Mouse (Mus musculus) liver, embryonic 16.5 days (tissue): Measurements from ENCODE around the gene Gtf3c6. TPM values are rescaled to one million over a fixed set of nuclear protein-coding genes. Genes with fewer than 3 reads are reported as not detected.
"Not testable (repeated sequence)": the region's sequence is repeated elsewhere in the genome, so short reads cannot be mapped to it uniquely, and the experiment has no call there.

Experiments used
- ATAC-seq: fragments of 200-750 bp; cut with Nextera tagmentation; 2 replicates; pipeline ENCODE4 v1.8.0; 2017; ENCODE audit warnings: low read depth, mild to moderate bottlenecking, moderate number of reproducible peaks, moderate library complexity
- H3K27ac ChIP-seq: fragments of 300-500 bp; sonication (generic); 2 replicates; pipeline ENCODE4 v1.5.1; 2014; ENCODE audit warnings: mild to moderate bottlenecking, low read length
- H3K27me3 ChIP-seq: fragments of 300-500 bp; sonication (generic); 2 replicates; pipeline ENCODE4 v1.6.1; 2014; ENCODE audit warnings: low read depth, low read length, mixed read lengths; ENCODE audit not compliant: control insufficient read depth, insufficient read depth
- H3K36me3 ChIP-seq: fragments of 300-500 bp; sonication (generic); 2 replicates; pipeline ENCODE4 v1.6.1; 2014; ENCODE audit warnings: mild to moderate bottlenecking; ENCODE audit not compliant: control insufficient read depth, insufficient read depth
- H3K4me1 ChIP-seq: fragments of 300-500 bp; sonication (generic); 2 replicates; pipeline ENCODE4 v1.6.1; 2014; ENCODE audit warnings: low read depth, low read length, mixed read lengths; ENCODE audit not compliant: control insufficient read depth
- H3K4me2 ChIP-seq: fragments of 300-500 bp; sonication (generic); 2 replicates; pipeline ENCODE4 v1.6.1; 2014; ENCODE audit warnings: low read depth, low read length, mixed read lengths
- H3K4me3 ChIP-seq: fragments of 300-500 bp; sonication (generic); 2 replicates; pipeline ENCODE4 v1.5.1; 2014; ENCODE audit warnings: low read depth, mild to moderate bottlenecking, low read length
- H3K9ac ChIP-seq: fragments of 300-500 bp; sonication (generic); 2 replicates; pipeline ENCODE4 v1.6.1; 2014; ENCODE audit warnings: low read depth, low read length
- H3K9me3 ChIP-seq: fragments of 300-500 bp; sonication (generic); replicated peaks from 2 replicates; pipeline ENCODE4 v1.6.1; 2016; ENCODE audit warnings: low read length; ENCODE audit not compliant: control insufficient read depth
- WGBS: fragments of 180-500 bp; shearing (Covaris S2); extraction: QIAGEN DNeasy Blood & Tissue Kit; methylation state at CpG from one replicate; pipeline ENCODE4 v1.1.7; 2014; ENCODE audit not compliant: insufficient replicate concordance; 5-methylcytosine and 5-hydroxymethylcytosine counted together
- polyA plus RNA-seq: library from polyadenylated mRNA; unstranded; fragments of >200 nt; fragmentation: Nextera tagmentation; extraction: Ambion mirVana; gene quantifications from 2 replicates; pipeline ENCODE4 v1.2.1, GENCODE M21; 2015

Gene Gtf3c6
- polyA plus RNA-seq = 22.7 and 28.4 TPM in 2 replicates

DNA sequence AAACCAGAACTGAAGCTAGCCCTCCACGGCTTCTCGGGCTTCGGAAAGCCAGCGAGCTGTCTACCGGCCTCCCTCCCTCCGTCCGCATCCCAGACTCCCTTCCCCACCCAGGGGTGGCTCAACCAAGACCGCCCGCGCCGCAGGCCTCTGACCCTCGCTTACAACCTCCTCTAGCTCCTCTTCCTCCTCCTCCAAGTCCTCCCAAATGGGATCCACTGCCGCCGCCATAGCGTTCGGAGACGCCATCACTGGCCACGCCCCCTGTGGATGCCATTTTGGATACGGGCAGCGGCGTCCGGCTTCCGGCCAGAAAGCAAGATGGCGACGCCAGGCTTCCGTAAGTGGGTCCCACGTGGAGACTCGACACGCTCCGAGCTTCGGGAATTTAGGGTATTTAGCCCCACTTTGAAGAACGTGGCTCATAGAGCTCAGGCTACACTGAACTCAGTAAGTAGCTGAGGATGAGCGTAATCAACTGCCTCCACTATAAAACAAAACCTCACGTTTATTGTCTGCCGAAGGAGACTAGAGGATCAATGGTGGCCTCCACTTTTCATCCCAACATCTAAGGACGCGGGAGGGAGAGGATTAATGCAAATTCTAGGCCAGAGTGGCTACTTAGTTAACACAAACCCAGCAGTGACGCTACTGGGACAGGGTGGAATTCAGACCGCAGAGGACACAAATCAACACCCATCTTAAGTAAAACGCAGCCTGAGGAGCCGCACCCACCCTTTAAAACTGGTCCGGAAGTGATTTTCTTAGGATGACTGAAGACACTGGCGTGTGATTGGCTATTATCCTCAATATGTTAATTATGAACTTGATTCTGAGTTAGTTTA lies at the start of gene Gtf3c6:
Gene Gtf3c6, minus strand, starts transcription at position 695 of the 842 bp plus-strand sequence.
- H3K27ac ChIP-seq = peak within 1 kb of the TSS; percentile 89
- 0% methylated on average over 43 of the region's 43 CpGs for WGBS
- peak within 1 kb of the TSS; percentile 98 for H3K4me2 ChIP-seq
- H3K4me3 ChIP-seq = peak within 1 kb of the TSS; percentile 76
- H3K4me1 ChIP-seq = peaks cover 25% of the 10 kb centered on the region
- H3K36me3 ChIP-seq = 0 out of 2 replicates have a peak, but pooled peaks cover 2% of the 10 kb centered on the region
- H3K9me3 ChIP-seq = no peaks in the 10 kb centered on the region
- H3K27me3 ChIP-seq = no peaks in the 10 kb centered on the region
- ATAC-seq = peak; percentile 67
- peak within 1 kb of the TSS; percentile 81 for H3K9ac ChIP-seq

DNA sequence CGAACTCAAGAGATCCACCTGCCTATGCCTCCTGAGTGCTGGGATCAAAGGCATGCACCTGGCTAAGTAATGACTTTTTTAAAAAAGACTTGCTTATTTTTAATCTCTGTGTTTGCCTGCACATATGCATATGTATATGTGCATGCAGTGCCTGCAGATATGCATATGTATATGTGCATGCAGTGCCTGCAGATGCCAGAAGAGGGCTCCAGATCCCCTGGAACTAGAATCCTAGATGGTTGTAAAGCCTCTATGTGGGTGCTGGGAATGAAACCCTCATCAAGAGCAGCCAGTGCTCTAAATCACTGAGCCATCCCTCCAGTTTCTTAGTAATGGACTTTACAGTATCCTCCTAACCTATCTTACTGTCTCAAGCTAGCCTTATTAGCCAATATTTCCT lies 48.1 kb upstream of the Gtf3c6 start:
- no peak for ATAC-seq
- whole genome bisulfite sequencing = 81% methylated on average over 1 of the region's 1 CpGs

DNA sequence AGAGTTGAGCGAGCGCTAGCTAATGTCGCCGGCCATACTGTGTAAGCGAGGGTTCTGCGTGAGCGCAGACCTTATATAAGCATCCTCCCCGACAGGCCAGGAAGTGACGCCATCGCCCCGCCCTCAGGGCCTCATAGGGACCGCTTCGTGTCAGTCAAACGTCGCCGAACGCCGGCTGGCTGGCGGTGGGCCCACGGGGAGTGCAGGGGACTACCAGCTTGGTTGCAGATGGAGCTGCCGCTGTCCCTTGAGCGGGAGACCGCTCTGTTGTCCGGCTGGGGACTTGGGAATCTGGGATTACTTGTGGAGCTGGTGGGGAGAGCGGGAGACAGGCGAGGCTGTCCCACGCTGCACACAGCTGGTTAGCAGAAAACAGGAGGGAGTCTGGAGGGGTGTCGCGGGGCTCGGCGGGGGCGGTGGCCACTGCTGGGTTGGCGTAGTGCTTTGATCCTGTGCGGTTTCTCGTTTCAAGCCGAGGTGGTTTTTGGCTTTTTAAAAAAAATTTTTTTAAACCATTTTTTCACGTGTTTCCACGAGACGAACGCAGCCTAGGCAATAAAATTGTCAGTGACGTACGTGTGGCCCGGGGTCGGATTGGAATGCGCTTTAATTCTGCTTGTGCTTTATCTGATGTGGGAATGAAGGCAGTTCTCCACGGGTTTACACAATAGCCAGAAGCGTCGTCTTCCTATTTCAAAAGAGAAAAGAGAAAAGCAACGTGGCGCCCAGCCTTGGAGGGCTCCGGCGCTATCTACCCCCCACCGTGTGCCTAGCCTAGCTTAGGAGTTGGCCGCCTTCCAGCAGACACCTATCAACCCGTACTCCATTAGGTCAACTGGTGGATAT lies 44.5 kb upstream of the Gtf3c6 start, which contains the start of gene Amd1:
Gene Amd1, minus strand, starts transcription at position 47 of the 846 bp plus-strand sequence.
- Histone ChIP-seq H3K27me3 (no peaks in the 10 kb centered on the region), H3K4me2 (peak within 1 kb of the TSS; percentile 99), H3K27ac (peak within 1 kb of the TSS; percentile 93), H3K36me3 (no peaks in the 10 kb centered on the region; the same call in 1 of the 2 replicates), H3K4me1 (peaks cover 23% of the 10 kb centered on the region), H3K4me3 (peak within 1 kb of the TSS; percentile 91), H3K9me3 (peaks cover 6% of the 10 kb centered on the region), H3K9ac (peak within 1 kb of the TSS; percentile 93)
- ATAC-seq = peak; percentile 88
- under 1% methylated on average over 55 of the region's 55 CpGs for whole genome bisulfite sequencing

More for the DNA sequence above, 48.1 kb upstream of the Gtf3c6 start:
- no peaks in the 10 kb centered on the region for H3K36me3 ChIP-seq
- H3K27me3 ChIP-seq = no peaks in the 10 kb centered on the region
- H3K9me3 ChIP-seq = peaks cover 6% of the 10 kb centered on the region
- H3K4me2 ChIP-seq = no peak overlapping the region
- H3K4me1 ChIP-seq = peaks cover 11% of the 10 kb centered on the region
- no peak overlapping the region for H3K4me3 ChIP-seq
- no peak overlapping the region for H3K27ac ChIP-seq
- H3K9ac ChIP-seq = no peak overlapping the region

DNA sequence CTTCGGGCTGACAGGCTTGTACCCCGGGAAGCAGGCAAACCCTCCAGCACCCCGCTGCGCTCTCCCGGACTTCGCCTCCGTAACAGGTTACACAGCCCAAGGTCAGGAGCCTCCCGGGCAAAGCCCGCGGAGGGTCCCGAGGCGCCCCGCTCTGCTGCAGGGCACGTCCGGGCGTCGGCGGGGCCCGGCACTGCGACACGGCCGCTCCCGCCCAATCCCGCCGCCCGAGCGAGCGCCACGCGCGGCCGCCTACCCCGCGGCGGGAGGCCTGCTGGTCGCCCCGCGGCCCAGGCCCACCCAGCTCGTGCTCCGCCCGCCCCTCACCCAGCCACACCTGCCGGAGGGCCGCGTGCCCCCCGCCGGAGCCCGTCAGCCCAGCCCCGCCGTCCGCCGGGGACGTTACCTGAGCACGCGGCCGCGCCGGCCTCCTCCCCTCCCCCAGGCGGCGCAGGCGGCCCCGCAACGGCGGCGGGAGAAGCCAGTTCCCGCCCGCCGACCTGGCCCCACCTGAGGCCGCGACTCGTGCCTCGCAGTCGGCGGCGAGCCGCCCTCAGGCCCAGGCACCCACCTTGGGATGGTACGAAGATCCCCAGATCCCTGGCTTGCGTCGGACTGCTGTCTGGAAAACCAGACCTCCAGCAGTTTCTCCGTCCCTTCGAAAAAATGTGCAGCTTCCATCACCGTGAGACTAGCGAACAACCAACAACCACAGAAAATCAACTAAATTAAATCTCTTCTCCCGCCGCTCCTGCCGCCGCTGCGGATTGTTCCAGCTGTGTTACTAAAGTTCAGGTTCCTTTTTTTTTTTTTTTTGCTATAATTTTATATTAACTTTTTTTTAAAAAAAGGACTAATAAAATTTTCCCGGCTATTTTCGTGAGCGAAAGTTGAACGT lies 43.5 kb upstream of the Gtf3c6 start:
- Histone ChIP-seq H3K4me3 (peak overlapping the region; percentile 91), H3K4me2 (peak overlapping the region; percentile 99), H3K4me1 (peaks cover 29% of the 10 kb centered on the region), H3K9ac (peak overlapping the region; percentile 93), H3K27ac (peak overlapping the region; percentile 93)
- H3K36me3 ChIP-seq, H3K27me3 ChIP-seq, H3K9me3 ChIP-seq: not testable (repeated sequence)
- ATAC-seq = peak; percentile 35
- under 1% methylated on average over 74 of the region's 91 CpGs for whole genome bisulfite sequencing

DNA sequence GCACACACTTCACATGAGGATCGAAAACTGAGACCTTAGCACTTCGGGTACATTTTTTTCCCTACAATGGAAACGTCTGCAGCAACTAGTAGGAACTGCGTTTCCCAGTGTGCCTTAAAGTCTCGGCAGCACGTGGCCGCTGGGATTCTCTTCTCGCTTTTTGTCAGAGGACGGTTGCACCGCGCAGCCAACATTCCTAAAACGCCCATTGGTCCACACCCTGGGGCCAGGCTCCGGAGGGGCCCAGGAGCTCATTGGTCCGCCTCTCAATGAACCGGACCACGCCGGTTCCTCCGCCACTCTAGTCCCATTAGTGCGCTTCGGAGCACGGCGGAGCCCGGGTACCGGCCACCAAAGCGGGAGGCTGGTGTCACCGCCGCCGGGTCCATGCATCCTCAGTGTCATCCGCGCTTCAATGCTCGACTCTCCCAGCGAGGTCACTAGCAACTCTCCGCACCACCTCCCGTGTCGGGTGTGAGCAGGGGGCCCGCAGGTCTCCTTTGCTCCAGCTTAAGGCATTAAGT lies 42.8 kb upstream of the Gtf3c6 start:
- peaks cover 32% of the 10 kb centered on the region for H3K4me1 ChIP-seq
- H3K9ac ChIP-seq = peak overlapping the region; percentile 93
- H3K36me3 ChIP-seq = no peaks in the 10 kb centered on the region; the same call in 1 of the 2 replicates
- peak overlapping the region; percentile 99 for H3K4me2 ChIP-seq
- peak; percentile 80 for ATAC-seq
- no peaks in the 10 kb centered on the region for H3K9me3 ChIP-seq
- H3K27me3 ChIP-seq = no peaks in the 10 kb centered on the region
- WGBS = under 1% methylated on average over 36 of the region's 36 CpGs
- peak overlapping the region; percentile 93 for H3K27ac ChIP-seq
- H3K4me3 ChIP-seq = peak overlapping the region; percentile 91

DNA sequence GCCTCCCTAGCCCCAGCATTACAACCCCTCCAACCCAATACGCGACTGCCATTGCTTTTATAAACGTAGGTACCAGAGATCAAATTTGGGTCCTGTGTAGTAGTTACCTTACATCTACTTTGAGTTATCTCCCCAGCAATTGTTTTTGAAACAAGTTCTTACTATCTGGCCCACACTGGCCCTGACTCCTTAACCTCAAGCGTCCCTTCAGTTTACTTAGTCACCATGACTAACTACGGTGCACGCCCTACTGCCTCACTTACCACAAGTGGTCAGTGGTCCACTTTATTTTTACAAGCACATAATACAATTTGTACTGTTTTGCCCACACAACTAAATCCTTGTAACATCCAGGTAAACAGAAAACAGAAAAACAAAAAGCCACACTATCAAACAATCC lies 34.7 kb upstream of the Gtf3c6 start:
- Histone ChIP-seq H3K4me3 (no peak overlapping the region), H3K36me3 (peaks cover 33% of the 10 kb centered on the region), H3K4me1 (peaks cover 20% of the 10 kb centered on the region), H3K9ac (no peak overlapping the region), H3K27ac (no peak overlapping the region), H3K4me2 (no peak overlapping the region), H3K9me3 (no peaks in the 10 kb centered on the region), H3K27me3 (no peaks in the 10 kb centered on the region)
- 85% methylated on average over 6 of the region's 6 CpGs for WGBS
- no peak for ATAC-seq

DNA sequence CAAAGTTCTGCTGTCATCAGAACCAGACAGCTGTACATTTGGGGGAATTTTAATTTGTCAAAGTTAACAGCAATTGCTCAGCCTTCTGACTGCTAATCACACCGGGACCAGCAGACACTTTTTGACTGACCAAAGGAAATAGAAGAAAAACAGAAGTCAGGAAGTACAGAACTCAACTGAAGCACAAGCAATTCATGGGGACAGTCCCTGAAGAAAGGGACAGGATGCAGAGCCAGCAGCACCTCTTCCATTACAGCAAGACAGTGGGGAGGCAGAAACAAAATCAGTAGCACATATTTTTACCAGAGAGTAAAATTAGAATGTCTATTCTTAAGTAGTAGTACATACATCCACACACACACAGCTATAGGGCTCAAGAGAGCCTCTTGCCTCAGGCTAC lies 28.9 kb upstream of the Gtf3c6 start:
- H3K36me3 ChIP-seq = peaks cover 28% of the 10 kb centered on the region
- H3K4me2 ChIP-seq = no peak overlapping the region
- no peaks in the 10 kb centered on the region for H3K4me1 ChIP-seq
- H3K4me3 ChIP-seq = no peak overlapping the region
- 42% methylated on average over 1 of the region's 1 CpGs for WGBS
- no peaks in the 10 kb centered on the region for H3K27me3 ChIP-seq
- no peak overlapping the region for H3K9ac ChIP-seq
- no peak for ATAC-seq
- no peaks in the 10 kb centered on the region for H3K9me3 ChIP-seq
- H3K27ac ChIP-seq = no peak overlapping the region

DNA sequence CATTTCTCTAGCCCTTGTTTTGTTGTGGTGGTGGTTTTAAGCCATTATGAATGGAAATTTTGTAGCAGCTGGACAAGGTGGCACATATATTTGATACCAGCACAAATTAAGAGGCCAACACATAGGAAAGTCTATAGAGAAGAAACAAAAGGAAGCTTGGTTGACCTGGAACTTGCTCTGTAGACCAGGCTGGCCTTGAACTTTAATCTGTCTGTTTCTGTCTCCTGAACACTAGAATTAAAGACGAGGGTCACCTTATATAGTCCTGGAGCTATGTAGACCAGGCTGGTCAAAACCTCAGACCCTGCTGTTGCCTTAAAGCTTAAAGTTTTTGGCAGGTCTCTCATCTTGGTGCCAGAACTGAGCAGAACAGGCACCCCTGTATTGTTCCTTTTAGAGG lies 27.7 kb upstream of the Gtf3c6 start:
- Histone ChIP-seq H3K27ac (no peak overlapping the region), H3K4me1 (no peaks in the 10 kb centered on the region), H3K9ac (no peak overlapping the region), H3K4me3 (no peak overlapping the region), H3K4me2 (no peak overlapping the region), H3K36me3 (peaks cover 19% of the 10 kb centered on the region), H3K9me3 (no peaks in the 10 kb centered on the region), H3K27me3 (no peaks in the 10 kb centered on the region)
- 88% methylated on average over 1 of the region's 1 CpGs for WGBS
- no peak for ATAC-seq
